Mouse (Mus musculus) C2C12 (cell line): ENCODE data around the gene Rcan1. TPM values are rescaled to one million over a fixed set of nuclear protein-coding genes. Genes with fewer than 3 reads are reported as not detected.

ENCODE experiments used
- H3K27me3 ChIP-seq: one replicate; pipeline ENCODE4 v1.6.1; 2011; ENCODE audit not compliant: control insufficient read depth, insufficient read depth, insufficient read length
- H3K36me3 ChIP-seq: one replicate; pipeline ENCODE4 v1.6.1; 2011; ENCODE audit not compliant: control insufficient read depth, insufficient read depth
- H3K4me3 ChIP-seq: one replicate; pipeline ENCODE4 v1.5.1; 2011; ENCODE audit warnings: mild to moderate bottlenecking, control low read depth; ENCODE audit not compliant: poor library complexity, insufficient read depth, severe bottlenecking
- H3K79me2 ChIP-seq: one replicate; pipeline ENCODE4 v1.6.1; 2011; ENCODE audit not compliant: control insufficient read depth, insufficient read depth
- H3K79me3 ChIP-seq: one replicate; pipeline ENCODE4 v1.6.1; 2011; ENCODE audit warnings: low read depth, control low read depth
- H3ac ChIP-seq: one replicate; pipeline ENCODE3; 2011; ENCODE audit warnings: low read depth; ENCODE audit not compliant: control insufficient read depth, insufficient read length
- CEBPB ChIP-seq: IDR thresholded peaks from one replicate; pipeline ENCODE4 v1.6.1; 2011; ENCODE audit warnings: low read depth, mild to moderate bottlenecking, control low read depth, moderate library complexity
- CTCF ChIP-seq: IDR thresholded peaks from one replicate; pipeline ENCODE4 v1.5.1; 2011; ENCODE audit not compliant: control insufficient read depth, insufficient read depth, insufficient read length
- FOSL1 ChIP-seq: IDR thresholded peaks from one replicate; pipeline ENCODE4 v1.8.0; 2011; ENCODE audit warnings: mild to moderate bottlenecking, low read length; ENCODE audit not compliant: poor library complexity, insufficient read depth, severe bottlenecking
- MAX ChIP-seq: IDR thresholded peaks from one replicate; pipeline ENCODE4 v1.6.1; 2011; ENCODE audit warnings: mild to moderate bottlenecking, control low read depth
- MYOD1 ChIP-seq: IDR thresholded peaks from one replicate; pipeline ENCODE4 v1.6.1; 2011; ENCODE audit warnings: low read depth; ENCODE audit not compliant: control insufficient read depth, insufficient read length
- MYOG ChIP-seq: IDR thresholded peaks from one replicate; pipeline ENCODE4 v1.6.1; 2011; ENCODE audit not compliant: control insufficient read depth, insufficient read length; ENCODE audit errors: extremely low read depth
- USF1 ChIP-seq: IDR thresholded peaks from one replicate; pipeline ENCODE4 v1.6.1; 2011; ENCODE audit warnings: low read depth, mild to moderate bottlenecking, control low read depth, moderate library complexity
- polyA plus RNA-seq: library from polyadenylated mRNA; unstranded; fragments of >200 nt; fragmentation: generic; extraction: Trizol; gene quantifications from one replicate; pipeline ENCODE4 v1.2.1, GENCODE M21; 2012; ENCODE audit warnings: missing spikeins

Rcan1 gene
- polyA plus RNA-seq, 1 experiment, result 17.4 TPM

- Histone ChIP-seq H3K27me3 (no peaks in the 10 kb centered on the region), H3K79me3 (no peaks in the 10 kb centered on the region), H3K4me3 (peak overlapping the region; percentile 59), H3K79me2 (no peaks in the 10 kb centered on the region), H3K36me3 (no peaks in the 10 kb centered on the region), H3ac (peak overlapping the region; percentile 70)
- TF ChIP-seq MYOD1, result no peak
- TF ChIP-seq MAX, result peak; percentile 43
- no peak for TF ChIP-seq CEBPB
- TF ChIP-seq MYOG, result no peak
- TF ChIP-seq FOSL1, result no peak
- peak; percentile 97 for TF ChIP-seq USF1
- TF ChIP-seq CTCF, result no peak
Measured at GRCm38 (mm10) chr16:92465642-92466526, 4.8 kb downstream of the Rcan1 start.

DNA sequence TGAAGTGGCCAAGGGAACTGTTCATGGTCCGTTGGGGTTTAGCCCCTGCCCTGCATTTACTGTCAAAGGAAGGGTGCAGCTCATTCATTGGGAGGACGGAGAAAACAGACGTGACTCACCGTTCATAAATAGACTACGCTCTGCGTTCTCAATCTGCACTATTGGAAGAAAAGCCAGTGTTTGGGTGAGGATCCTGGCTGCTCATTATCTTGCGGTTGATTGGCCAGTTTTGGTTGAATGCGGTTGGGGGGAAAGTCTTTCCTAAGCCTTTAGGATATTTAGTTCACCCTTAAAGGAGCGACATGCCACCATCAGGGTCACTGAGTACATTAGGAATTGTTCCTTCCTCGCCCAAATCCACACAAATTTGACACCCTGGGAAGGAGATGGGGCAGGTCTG, 5.4 kb downstream of the Rcan1 start:
- H3K79me2 ChIP-seq, result no peaks in the 10 kb centered on the region
- no peaks in the 10 kb centered on the region for H3K79me3 ChIP-seq
- TF ChIP-seq MYOG, result no peak
- TF ChIP-seq MYOD1, result no peak
- no peak for TF ChIP-seq USF1
- no peak for TF ChIP-seq FOSL1
- no peak for TF ChIP-seq MAX
- TF ChIP-seq CEBPB, result no peak
- TF ChIP-seq CTCF, result no peak
- H3ac ChIP-seq, result peak overlapping the region; percentile 70
- H3K27me3 ChIP-seq, result no peaks in the 10 kb centered on the region
- no peaks in the 10 kb centered on the region for H3K36me3 ChIP-seq
- H3K4me3 ChIP-seq, result peak overlapping the region; percentile 59

- no peaks in the 10 kb centered on the region for H3K36me3 ChIP-seq
- no peak overlapping the region for H3K4me3 ChIP-seq
- H3K79me2 ChIP-seq, result no peaks in the 10 kb centered on the region
- H3K27me3 ChIP-seq, result no peaks in the 10 kb centered on the region
- H3ac ChIP-seq, result no peak overlapping the region
- TF ChIP-seq FOSL1, result no peak
- no peak for TF ChIP-seq USF1
- TF ChIP-seq CEBPB, result no peak
- TF ChIP-seq MYOD1, result no peak
- TF ChIP-seq MYOG, result no peak
- no peak for TF ChIP-seq MAX
- no peak for TF ChIP-seq CTCF
- no peaks in the 10 kb centered on the region for H3K79me3 ChIP-seq
Measured at GRCm38 (mm10) chr16:92464390-92464972, 6.2 kb downstream of the Rcan1 start.

DNA sequence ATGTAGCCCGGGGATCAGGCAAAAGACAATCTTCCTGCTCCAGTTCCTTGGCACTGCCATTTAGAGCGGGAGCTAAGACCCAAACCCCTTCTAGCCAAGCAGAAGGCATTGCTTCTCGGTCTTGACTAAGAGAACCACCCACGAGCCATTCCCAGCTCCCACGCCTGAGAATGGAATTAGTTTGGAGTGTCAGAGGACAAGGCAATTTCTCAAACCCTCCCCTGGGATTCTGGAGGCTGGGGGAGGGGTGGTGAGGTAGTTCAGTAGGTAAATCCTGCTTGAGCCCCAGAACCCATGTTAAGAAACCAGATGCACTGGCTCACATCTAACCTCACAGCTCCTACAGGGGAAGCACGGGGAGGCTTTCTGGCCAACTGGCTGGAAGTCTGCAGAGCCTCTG, 9.3 kb downstream of the Rcan1 start:
- no peaks in the 10 kb centered on the region for H3K27me3 ChIP-seq
- TF ChIP-seq MYOD1, result no peak
- TF ChIP-seq MAX, result no peak
- no peak for TF ChIP-seq MYOG
- no peak for TF ChIP-seq CTCF
- TF ChIP-seq USF1, result no peak
- H3K4me3 ChIP-seq, result no peak overlapping the region
- H3K79me3 ChIP-seq, result peaks cover 1% of the 10 kb centered on the region
- H3K79me2 ChIP-seq, result no peaks in the 10 kb centered on the region
- H3ac ChIP-seq, result no peak overlapping the region
- no peaks in the 10 kb centered on the region for H3K36me3 ChIP-seq

GRCm38 (mm10) chr16:92457594-92457993, 13.1 kb downstream of the Rcan1 start:
- TF ChIP-seq FOSL1, result no peak
- TF ChIP-seq MAX, result no peak
- TF ChIP-seq MYOD1, result no peak
- TF ChIP-seq CTCF, result peak; percentile 79
- no peak for TF ChIP-seq CEBPB
- no peak for TF ChIP-seq MYOG
- Histone ChIP-seq H3ac (no peak overlapping the region), H3K4me3 (no peak overlapping the region)

More at GRCm38 (mm10) chr16:92457594-92457993, 13.1 kb downstream of the Rcan1 start:
- Histone ChIP-seq H3K36me3 (no peaks in the 10 kb centered on the region), H3K79me2 (no peaks in the 10 kb centered on the region), H3K79me3 (peaks cover 1% of the 10 kb centered on the region), H3K27me3 (no peaks in the 10 kb centered on the region)
